Mouse (Mus musculus): ENCODE measurements at regions not wholly inside any gene's neighbourhood (a gene's known extent, or its start where the extent isn't known, plus 50 kb on each side); places are given as distances from the start of the nearest gene placed in this dataset.

DNA sequence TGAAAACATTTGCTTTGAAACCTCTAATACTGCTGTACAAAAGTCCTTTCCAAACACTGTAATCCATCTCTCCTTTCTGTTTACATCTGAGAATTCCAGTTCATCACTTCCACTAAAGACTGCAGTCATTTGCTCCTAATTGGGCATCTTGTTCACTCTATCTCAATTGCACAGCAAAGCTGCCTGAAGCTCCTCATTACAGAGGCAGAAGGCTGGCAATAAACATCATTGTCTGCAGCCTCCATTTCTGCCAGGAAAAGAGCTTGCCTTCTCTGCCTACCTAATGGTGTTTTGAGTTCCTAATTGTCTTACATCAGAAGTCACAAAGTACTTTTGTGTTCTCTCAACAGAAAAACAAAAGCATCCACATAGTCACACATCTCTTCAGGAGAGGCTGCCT lies 207.7 kb downstream of the Kcnj2 start:
- Histone ChIP-seq H3K27me3 (ENCODE audit: insufficient read depth, low read length) (no peaks in the 10 kb centered on the region), H3K4me2 (no peak overlapping the region), H3K36me3 (ENCODE audit: insufficient read depth) (no peaks in the 10 kb centered on the region), H3K27ac (ENCODE audit: low read depth) (no peak overlapping the region), H3K4me1 (ENCODE audit: insufficient read depth) (no peaks in the 10 kb centered on the region), H3K9ac (no peak overlapping the region), H3K4me3 (ENCODE audit: low read depth, low read length) (no peak overlapping the region), H3K9me3 (ENCODE audit: low read depth, low read length) (no peaks in the 10 kb centered on the region)
- ATAC-seq (ENCODE audit: insufficient read depth), result no peak
- DNase-seq, result no peak
- TF ChIP-seq CTCF (IDR thresholded peaks at IDR 0.05; ENCODE audit: low read depth), result no peak

- no peak overlapping the region for H3K27ac ChIP-seq (ENCODE audit: low read depth)
- WGBS, result 27% methylated on average over 2 of the region's 2 CpGs
Observed at GRCm38 (mm10) chr11:111280769-111281168, 214.8 kb downstream of the Kcnj2 start.

GRCm38 (mm10) chr11:111281237-111282160 lies 215.5 kb downstream of the Kcnj2 start:
- Histone ChIP-seq H3K4me3 (ENCODE audit: low read depth, low read length) (no peak overlapping the region), H3K36me3 (ENCODE audit: insufficient read depth) (no peaks in the 10 kb centered on the region), H3K27ac (ENCODE audit: low read depth) (no peak overlapping the region), H3K9me3 (ENCODE audit: low read depth, low read length) (no peaks in the 10 kb centered on the region), H3K4me2 (no peak overlapping the region), H3K4me1 (ENCODE audit: insufficient read depth) (no peaks in the 10 kb centered on the region), H3K9ac (no peak overlapping the region), H3K27me3 (ENCODE audit: insufficient read depth, low read length) (no peaks in the 10 kb centered on the region)
- 46% methylated on average over 7 of the region's 7 CpGs for WGBS
- TF ChIP-seq CTCF (IDR thresholded peaks at IDR 0.05; ENCODE audit: low read depth), result no peak
- DNase-seq (no peak), ATAC-seq (ENCODE audit: insufficient read depth) (no peak)

More at GRCm38 (mm10) chr11:111280769-111281168, 214.8 kb downstream of the Kcnj2 start:
- DNase-seq (no peak), ATAC-seq (ENCODE audit: insufficient read depth) (no peak)
- H3K4me1 ChIP-seq (ENCODE audit: insufficient read depth), result no peaks in the 10 kb centered on the region
- H3K9ac ChIP-seq, result no peak overlapping the region
- H3K4me3 ChIP-seq (ENCODE audit: low read depth, low read length), result no peak overlapping the region
- no peaks in the 10 kb centered on the region for H3K27me3 ChIP-seq (ENCODE audit: insufficient read depth, low read length)
- no peaks in the 10 kb centered on the region for H3K36me3 ChIP-seq (ENCODE audit: insufficient read depth)
- H3K4me2 ChIP-seq, result no peak overlapping the region
- H3K9me3 ChIP-seq (ENCODE audit: low read depth, low read length), result no peaks in the 10 kb centered on the region
- no peak for TF ChIP-seq CTCF (IDR thresholded peaks at IDR 0.05; ENCODE audit: low read depth)

GRCm38 (mm10) chr11:111282283-111282682 lies 216.3 kb downstream of the Kcnj2 start:
- Histone ChIP-seq H3K27ac (ENCODE audit: low read depth) (no peak overlapping the region), H3K4me3 (ENCODE audit: low read depth, low read length) (no peak overlapping the region), H3K9me3 (ENCODE audit: low read depth, low read length) (no peaks in the 10 kb centered on the region), H3K36me3 (ENCODE audit: insufficient read depth) (no peaks in the 10 kb centered on the region), H3K4me1 (ENCODE audit: insufficient read depth) (no peaks in the 10 kb centered on the region), H3K27me3 (ENCODE audit: insufficient read depth, low read length) (no peaks in the 10 kb centered on the region), H3K4me2 (no peak overlapping the region), H3K9ac (no peak overlapping the region)
- WGBS, result 64% methylated on average over 2 of the region's 2 CpGs
- no peak for DNase-seq
- no peak for TF ChIP-seq CTCF (IDR thresholded peaks at IDR 0.05; ENCODE audit: low read depth)
- no peak for ATAC-seq (ENCODE audit: insufficient read depth)

- Histone ChIP-seq H3K36me3 (ENCODE audit: insufficient read depth) (no peaks in the 10 kb centered on the region), H3K9ac (no peak overlapping the region), H3K4me3 (ENCODE audit: low read depth, low read length) (no peak overlapping the region), H3K27ac (ENCODE audit: low read depth) (no peak overlapping the region), H3K27me3 (ENCODE audit: insufficient read depth, low read length) (no peaks in the 10 kb centered on the region), H3K9me3 (ENCODE audit: low read depth, low read length) (no peaks in the 10 kb centered on the region), H3K4me1 (ENCODE audit: insufficient read depth) (no peaks in the 10 kb centered on the region), H3K4me2 (no peak overlapping the region)
- no peak for ATAC-seq (ENCODE audit: insufficient read depth)
- no peak for DNase-seq
- TF ChIP-seq CTCF (IDR thresholded peaks at IDR 0.05; ENCODE audit: low read depth), result no peak
Observed at GRCm38 (mm10) chr11:111290537-111290936, 224.6 kb downstream of the Kcnj2 start.

- no peaks in the 10 kb centered on the region for H3K27me3 ChIP-seq (ENCODE audit: insufficient read depth, low read length)
Observed at GRCm38 (mm10) chr11:111296309-111296721, 230.4 kb downstream of the Kcnj2 start.

GRCm38 (mm10) chr11:111312802-111313201 lies 246.8 kb downstream of the Kcnj2 start:
- Histone ChIP-seq H3K9me3 (ENCODE audit: low read depth, low read length) (no peaks in the 10 kb centered on the region), H3K9ac (no peak overlapping the region), H3K4me3 (ENCODE audit: low read depth, low read length) (no peak overlapping the region), H3K36me3 (ENCODE audit: insufficient read depth) (no peaks in the 10 kb centered on the region), H3K27me3 (ENCODE audit: insufficient read depth, low read length) (no peaks in the 10 kb centered on the region), H3K4me2 (no peak overlapping the region), H3K27ac (ENCODE audit: low read depth) (no peak overlapping the region), H3K4me1 (ENCODE audit: insufficient read depth) (no peaks in the 10 kb centered on the region)
- 35% methylated on average over 3 of the region's 3 CpGs for WGBS
- no peak for ATAC-seq (ENCODE audit: insufficient read depth)
- no peak for TF ChIP-seq CTCF (IDR thresholded peaks at IDR 0.05; ENCODE audit: low read depth)
- DNase-seq, result peak; percentile 17

More at GRCm38 (mm10) chr11:111296309-111296721, 230.4 kb downstream of the Kcnj2 start:
- H3K36me3 ChIP-seq (ENCODE audit: insufficient read depth), result no peaks in the 10 kb centered on the region
- H3K4me3 ChIP-seq (ENCODE audit: low read depth, low read length), result no peak overlapping the region
- H3K4me1 ChIP-seq (ENCODE audit: insufficient read depth), result no peaks in the 10 kb centered on the region
- DNase-seq (no peak), ATAC-seq (ENCODE audit: insufficient read depth) (no peak)
- H3K27ac ChIP-seq (ENCODE audit: low read depth), result no peak overlapping the region
- H3K4me2 ChIP-seq, result no peak overlapping the region
- WGBS, result 26% methylated on average over 9 of the region's 9 CpGs
- no peak overlapping the region for H3K9ac ChIP-seq
- H3K9me3 ChIP-seq (ENCODE audit: low read depth, low read length), result no peaks in the 10 kb centered on the region
- TF ChIP-seq CTCF (IDR thresholded peaks at IDR 0.05; ENCODE audit: low read depth), result no peak

Data from lung, embryonic 14.5 days (tissue).